In genomic region chr1:72210803-72211679, GRCm38 (mm10) we compare ENCODE assay signal across 8 mouse cellular contexts. TPM values are rescaled to one million over a fixed set of nuclear protein-coding genes. Genes with fewer than 3 reads are reported as not detected.
DNase-seq lines count a peak whose midpoint lies in the region; ATAC-seq lines count a peak whose summit lies in the region.

No protein-coding gene starts in this region.

- intact Hi-C loops in left cerebral cortex, postnatal 36 days (cut with DNase I), result no loop called here

- ATAC-seq in megakaryocyte progenitor cell, adult 5-6 weeks (replicated peaks; ENCODE audit: poor library complexity), result peak; percentile 51

- DNase-seq in kidney, adult 18-20 months, result peak; percentile 14
- no peak for DNase-seq in kidney, adult 11 months
- peak; percentile 85 for DNase-seq in brain, adult 2 months (ENCODE audit: low read depth, low spot score)
- DNase-seq in gonadal fat pad, adult 2 months (ENCODE audit: low read depth), result peak; percentile 98
- no peak for DNase-seq in thymus, postnatal 4 days
- no peak for DNase-seq in adrenal gland, postnatal 10 days
- DNase-seq in left cerebral cortex, postnatal 36 days (ENCODE audit: low spot score in 2 of 2), result no peak

RNA-seq across cellular contexts. Expression of gene Mreg, which starts 1.1 kb away (rescaled TPM):
- 0.31 and 0.62 TPM in 2 replicates for polyA plus RNA-seq in gonadal fat pad, adult 2 months (2012; rRNA removed)
- total RNA-seq in megakaryocyte progenitor cell, adult 5-6 weeks (2015), result 1.3 TPM in 2 replicates
- 1.6 and 2.5 TPM in 2 replicates for total RNA-seq in megakaryocyte progenitor cell, adult 5-6 weeks (2017)
- total RNA-seq in adrenal gland, postnatal 10 days (2021), result 10 to 100 TPM in 1 of 2 experiments, 1 to 10 TPM in 1; 7.7 to 12.3 TPM
- total RNA-seq in left cerebral cortex, postnatal 36 days (2021), result 1 to 10 TPM; 3.9 to 5.4 TPM

Comparison
In these comparisons a context has a peak if more than half of its experiments do, and no peak if none do; other contexts are left out.
1. DNase-seq: peak in kidney, adult 18-20 months (single experiment), brain, adult 2 months (single experiment) and gonadal fat pad, adult 2 months (single experiment); none in kidney, adult 11 months (single experiment), thymus, postnatal 4 days (single experiment), adrenal gland, postnatal 10 days (single experiment) and left cerebral cortex, postnatal 36 days (0 of 2).